Mouse (Mus musculus): ENCODE results near the gene Bbof1.
A peak's percentile ranks its signal among the peaks of the same experiment; 100 is the strongest.

GRCm38 (mm10) chr12:84407259-84407658 lies 1.6 kb upstream of the Bbof1 start:
- peak; percentile 45 for TF ChIP-seq CTCF (conservative IDR thresholded peaks at IDR 0.05; ENCODE audit: low read length)
- no peak for TF ChIP-seq POU5F1 (IDR thresholded peaks at IDR 0.05; ENCODE audit: borderline replicate concordance, low read length)
